Mouse (Mus musculus): ENCODE measurements around the gene Cartpt. TPM values are rescaled to one million over a fixed set of nuclear protein-coding genes. Genes with fewer than 3 reads are reported as not detected.
"Not testable (repeated sequence)": the region's sequence is repeated elsewhere in the genome, so short reads cannot be mapped to it uniquely, and the experiment has no call there.

Cartpt gene
- polyA plus RNA-seq, 1 experiment from 2014 or later: not detected

GRCm38 (mm10) chr13:99881774-99882173 lies 19.1 kb downstream of the Cartpt start:
- WGBS (ENCODE audit: missing documents): 69% methylated on average over 8 of the region's 8 CpGs
- not testable (repeated sequence) for H3K4me3 ChIP-seq (ENCODE audit: inconsistent target); H3K27ac ChIP-seq; H3K79me2 ChIP-seq (ENCODE audit: inconsistent target); H3K36me3 ChIP-seq (ENCODE audit: inconsistent target)

DNA sequence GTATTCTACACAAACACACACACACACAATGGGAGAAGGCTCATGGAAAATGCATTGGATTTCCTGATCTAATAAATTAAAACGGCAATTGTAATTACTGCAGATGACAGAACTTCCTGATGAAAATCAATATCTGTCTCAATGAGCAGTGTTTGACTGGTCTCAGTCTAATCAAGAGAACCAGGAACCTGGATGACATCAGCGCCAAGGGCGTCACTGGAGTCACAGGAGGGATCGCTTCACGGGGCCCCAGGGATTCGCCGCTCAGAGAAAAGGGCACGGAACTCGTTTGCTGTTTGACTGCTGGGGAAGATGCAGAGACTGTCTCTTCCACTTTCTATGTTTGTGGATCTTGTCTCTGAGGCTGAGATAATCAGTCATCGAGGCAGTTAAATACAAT lies 21.2 kb downstream of the Cartpt start:
- Histone ChIP-seq H3K36me3 (ENCODE audit: inconsistent target) (no peaks in the 10 kb centered on the region), H3K4me3 (ENCODE audit: inconsistent target) (no peak overlapping the region)
- whole genome bisulfite sequencing (ENCODE audit: missing documents): 89% methylated on average over 10 of the region's 10 CpGs

DNA sequence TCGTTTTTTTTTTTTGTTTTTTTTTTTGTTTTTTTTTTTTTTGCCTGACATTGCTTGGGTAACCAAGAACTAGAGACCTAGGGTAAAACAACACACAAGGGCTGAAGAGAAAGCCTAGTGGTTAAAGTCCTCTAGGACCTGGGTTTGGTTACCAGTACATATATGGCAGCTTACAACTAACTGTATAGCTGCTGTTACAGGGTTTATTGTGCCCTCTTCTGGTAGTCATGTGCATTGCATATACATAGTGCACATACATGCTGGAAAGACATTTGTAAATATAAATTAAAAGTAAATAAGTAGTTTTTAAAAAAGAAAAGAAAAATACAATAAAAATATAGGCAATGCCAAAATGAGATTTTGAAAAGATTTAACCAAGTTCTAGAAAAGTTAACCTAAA lies 28.8 kb downstream of the Cartpt start:
- Histone ChIP-seq H3K4me3 (ENCODE audit: inconsistent target) (no peak overlapping the region), H3K27ac (no peak overlapping the region), H3K36me3 (ENCODE audit: inconsistent target) (no peaks in the 10 kb centered on the region), H3K79me2 (ENCODE audit: inconsistent target) (no peaks in the 10 kb centered on the region)
- WGBS (ENCODE audit: missing documents): no CpG with 5 or more reads among the region's 1 CpGs

More for the DNA sequence above, 21.2 kb downstream of the Cartpt start:
- Histone ChIP-seq H3K79me2 (ENCODE audit: inconsistent target) (no peaks in the 10 kb centered on the region), H3K27ac (no peak overlapping the region)

- Histone ChIP-seq H3K4me3 (ENCODE audit: inconsistent target) (no peak overlapping the region), H3K27ac (no peak overlapping the region), H3K36me3 (ENCODE audit: inconsistent target) (no peaks in the 10 kb centered on the region), H3K79me2 (ENCODE audit: inconsistent target) (no peaks in the 10 kb centered on the region)
- WGBS (ENCODE audit: missing documents): 95% methylated on average over 6 of the region's 6 CpGs
Observed at GRCm38 (mm10) chr13:99868438-99868837, 32.5 kb downstream of the Cartpt start.

GRCm38 (mm10) chr13:99864331-99864730 lies 36.6 kb downstream of the Cartpt start:
- Histone ChIP-seq H3K4me3 (ENCODE audit: inconsistent target) (no peak overlapping the region), H3K79me2 (ENCODE audit: inconsistent target) (no peaks in the 10 kb centered on the region), H3K36me3 (ENCODE audit: inconsistent target) (no peaks in the 10 kb centered on the region), H3K27ac (no peak overlapping the region)
- 78% methylated on average over 5 of the region's 5 CpGs for WGBS (ENCODE audit: missing documents)

DNA sequence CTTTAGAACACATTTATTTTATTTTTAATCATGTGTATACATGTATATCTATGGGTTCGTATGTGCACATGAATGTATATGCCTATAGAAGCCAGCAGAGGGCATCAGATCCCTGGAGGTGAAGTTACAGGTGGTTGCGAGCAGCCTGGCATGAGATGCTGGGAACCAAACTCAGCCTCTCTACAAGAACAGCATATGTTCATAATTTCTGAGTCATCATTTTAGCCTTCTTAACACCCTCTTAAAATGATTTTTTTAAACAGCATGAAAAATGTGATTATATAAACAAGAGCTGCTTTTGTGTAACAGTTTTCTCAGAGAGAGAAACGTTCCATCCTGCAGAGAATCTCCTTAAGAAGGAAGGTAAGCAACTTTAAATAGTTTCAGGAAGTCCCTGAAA lies 40.2 kb downstream of the Cartpt start:
- no peaks in the 10 kb centered on the region for H3K36me3 ChIP-seq (ENCODE audit: inconsistent target)
- no peak overlapping the region for H3K4me3 ChIP-seq (ENCODE audit: inconsistent target)
- no peak overlapping the region for H3K27ac ChIP-seq
- WGBS (ENCODE audit: missing documents): 98% methylated on average over 3 of the region's 3 CpGs
- no peaks in the 10 kb centered on the region for H3K79me2 ChIP-seq (ENCODE audit: inconsistent target)

DNA sequence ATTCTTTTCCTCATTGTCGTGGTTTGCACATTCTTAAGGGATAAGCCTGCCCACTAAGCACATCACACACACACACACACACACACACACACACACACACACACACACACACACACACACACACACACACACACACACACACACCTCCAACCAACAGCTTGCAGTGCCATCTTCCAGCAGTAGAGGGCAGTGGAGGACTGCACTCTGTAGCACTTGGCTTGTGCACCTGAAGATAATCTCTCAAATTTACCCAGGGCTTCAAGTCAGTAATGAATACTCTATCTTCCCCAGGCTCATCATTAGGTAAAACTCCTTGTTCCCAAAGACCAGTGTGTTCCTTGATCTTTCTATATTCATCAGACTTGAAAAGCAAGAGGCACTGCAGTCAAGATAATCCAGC lies 41.8 kb downstream of the Cartpt start:
- Histone ChIP-seq H3K79me2 (ENCODE audit: inconsistent target) (no peaks in the 10 kb centered on the region), H3K36me3 (ENCODE audit: inconsistent target) (no peaks in the 10 kb centered on the region), H3K4me3 (ENCODE audit: inconsistent target) (no peak overlapping the region), H3K27ac (no peak overlapping the region)
- 20% methylated on average over 1 of the region's 1 CpGs for WGBS (ENCODE audit: missing documents)

GRCm38 (mm10) chr13:99857879-99858278 lies 43.0 kb downstream of the Cartpt start:
- no peak overlapping the region for H3K27ac ChIP-seq
- no peaks in the 10 kb centered on the region for H3K36me3 ChIP-seq (ENCODE audit: inconsistent target)
- WGBS (ENCODE audit: missing documents): 28% methylated on average over 2 of the region's 2 CpGs
- H3K79me2 ChIP-seq (ENCODE audit: inconsistent target): no peaks in the 10 kb centered on the region
- H3K4me3 ChIP-seq (ENCODE audit: inconsistent target): no peak overlapping the region

GRCm38 (mm10) chr13:99857336-99857735 lies 43.6 kb downstream of the Cartpt start:
- Histone ChIP-seq H3K27ac (no peak overlapping the region), H3K36me3 (ENCODE audit: inconsistent target) (no peaks in the 10 kb centered on the region), H3K79me2 (ENCODE audit: inconsistent target) (no peaks in the 10 kb centered on the region), H3K4me3 (ENCODE audit: inconsistent target) (no peak overlapping the region)
- WGBS (ENCODE audit: missing documents): 77% methylated on average over 9 of the region's 9 CpGs

DNA sequence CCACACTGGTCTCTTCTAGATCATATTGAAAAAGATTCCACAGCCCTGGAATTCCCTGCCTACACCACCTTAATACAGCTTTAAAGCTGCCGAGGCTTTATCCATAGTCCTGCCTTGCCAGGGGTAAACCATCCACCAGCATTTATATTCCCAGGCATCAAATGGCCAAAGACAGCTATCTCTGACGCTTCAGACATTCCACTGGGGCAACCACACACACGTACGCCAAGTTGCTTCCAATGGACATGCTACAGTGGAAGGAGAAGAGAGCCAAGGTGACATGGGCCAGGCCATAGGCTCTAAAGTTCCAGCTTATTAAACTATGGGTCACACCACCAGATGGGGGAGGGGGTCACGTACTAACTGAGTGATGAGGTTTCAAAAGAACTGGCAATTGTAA lies 45.7 kb downstream of the Cartpt start:
- no peaks in the 10 kb centered on the region for H3K79me2 ChIP-seq (ENCODE audit: inconsistent target)
- H3K36me3 ChIP-seq (ENCODE audit: inconsistent target): no peaks in the 10 kb centered on the region
- no peak overlapping the region for H3K4me3 ChIP-seq (ENCODE audit: inconsistent target)
- no peak overlapping the region for H3K27ac ChIP-seq
- 97% methylated on average over 5 of the region's 5 CpGs for WGBS (ENCODE audit: missing documents)

DNA sequence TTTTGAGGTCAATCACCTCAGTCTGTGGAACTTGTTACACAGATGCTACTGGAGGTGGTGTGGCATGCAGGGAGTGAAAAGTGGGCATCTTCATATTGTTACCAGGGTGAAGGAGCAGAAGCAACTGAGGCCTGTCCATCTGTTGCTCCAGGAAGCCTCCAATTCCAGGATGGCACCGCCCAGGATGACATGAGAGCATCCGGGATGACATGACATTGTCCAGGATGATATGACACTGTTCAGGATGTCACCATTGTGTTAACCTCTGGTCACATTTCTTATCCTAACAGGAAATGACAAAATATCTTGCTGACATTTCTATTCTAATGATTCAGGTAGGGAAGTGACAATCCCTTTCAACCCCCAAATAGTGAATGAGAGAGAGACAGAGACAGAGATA lies 47.8 kb downstream of the Cartpt start:
- Histone ChIP-seq H3K79me2 (ENCODE audit: inconsistent target) (no peaks in the 10 kb centered on the region), H3K27ac (no peak overlapping the region), H3K4me3 (ENCODE audit: inconsistent target) (no peak overlapping the region), H3K36me3 (ENCODE audit: inconsistent target) (no peaks in the 10 kb centered on the region)
- 92% methylated on average over 2 of the region's 2 CpGs for WGBS (ENCODE audit: missing documents)

DNA sequence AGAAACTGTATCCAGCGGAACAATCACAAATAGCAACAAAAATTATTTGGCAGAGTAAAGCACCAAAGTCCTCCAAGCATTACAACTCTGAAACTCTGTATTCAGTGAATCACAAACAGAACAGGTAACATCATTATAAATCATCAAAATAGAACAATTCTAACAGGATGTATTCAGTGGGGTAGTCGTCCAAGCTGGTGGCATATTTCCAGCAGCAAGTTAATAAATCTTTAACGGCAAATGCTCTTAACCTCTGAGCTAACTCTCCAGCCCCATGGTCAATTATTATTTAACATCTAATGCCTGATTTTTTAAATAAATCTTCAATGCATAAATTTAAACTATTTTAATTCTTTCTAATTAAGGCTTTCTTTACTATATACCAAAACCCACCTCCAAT lies 48.5 kb downstream of the Cartpt start:
- WGBS (ENCODE audit: missing documents): 70% methylated on average over 3 of the region's 3 CpGs
- not testable (repeated sequence) for H3K4me3 ChIP-seq (ENCODE audit: inconsistent target); H3K27ac ChIP-seq; H3K79me2 ChIP-seq (ENCODE audit: inconsistent target); H3K36me3 ChIP-seq (ENCODE audit: inconsistent target)

GRCm38 (mm10) chr13:99851026-99851425 lies 49.9 kb downstream of the Cartpt start:
- 10% methylated on average over 4 of the region's 4 CpGs for WGBS (ENCODE audit: missing documents)
- no peak overlapping the region for H3K27ac ChIP-seq
- no peaks in the 10 kb centered on the region for H3K36me3 ChIP-seq (ENCODE audit: inconsistent target)
- H3K4me3 ChIP-seq (ENCODE audit: inconsistent target): no peak overlapping the region
- H3K79me2 ChIP-seq (ENCODE audit: inconsistent target): no peaks in the 10 kb centered on the region

DNA sequence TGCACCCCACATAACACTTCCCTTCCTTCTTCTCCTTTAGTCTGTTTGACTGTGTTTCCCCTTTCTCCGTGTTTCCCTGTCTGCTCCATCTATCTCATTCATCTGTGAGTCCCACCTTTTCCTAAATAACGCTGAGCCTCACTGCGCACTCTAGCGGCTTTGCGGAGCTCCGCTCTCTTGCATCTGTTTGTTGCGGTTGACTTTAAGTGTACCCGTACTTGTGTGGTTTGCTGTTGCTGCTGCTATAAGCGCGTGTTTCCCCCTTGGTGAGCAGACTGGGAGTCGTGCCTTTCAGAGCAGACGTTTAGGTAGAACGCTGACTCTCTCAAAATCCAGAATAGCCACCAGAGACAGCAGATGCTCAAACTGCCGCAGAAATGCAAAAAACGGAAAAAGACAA lies 51.3 kb downstream of the Cartpt start:
- Histone ChIP-seq H3K79me2 (ENCODE audit: inconsistent target) (no peaks in the 10 kb centered on the region), H3K36me3 (ENCODE audit: inconsistent target) (no peaks in the 10 kb centered on the region), H3K4me3 (ENCODE audit: inconsistent target) (no peak overlapping the region), H3K27ac (no peak overlapping the region)
- 26% methylated on average over 15 of the region's 15 CpGs for WGBS (ENCODE audit: missing documents)
